Mouse (Mus musculus) kidney, postnatal 0 days (tissue): ENCODE results near the gene Tnfsf4. TPM values are rescaled to one million over a fixed set of nuclear protein-coding genes. Genes with fewer than 3 reads are reported as not detected.

Experiments used
- ATAC-seq: fragments of 200-750 bp; cut with Nextera tagmentation; replicated peaks from 2 replicates; pipeline ENCODE4 v1.8.0; 2017; ENCODE audit warnings: low read depth, moderate number of reproducible peaks, moderate TSS enrichment, moderate library complexity; ENCODE audit not compliant: low FRiP score
- DNase-seq: peaks from one replicate; pipeline ENCODE4 v3.0.0-alpha.2; 2016; ENCODE audit warnings: low spot score
- H3K27ac ChIP-seq: fragments of 300-500 bp; sonication (generic); 2 replicates; pipeline ENCODE4 v1.5.1; 2014; ENCODE audit warnings: mild to moderate bottlenecking
- H3K27me3 ChIP-seq: fragments of 300-500 bp; sonication (generic); 2 replicates; pipeline ENCODE4 v1.6.1; 2014; ENCODE audit warnings: low read length, mixed read lengths; ENCODE audit not compliant: insufficient read depth
- H3K36me3 ChIP-seq: fragments of 300-500 bp; sonication (generic); 2 replicates; pipeline ENCODE4 v1.6.1; 2014; ENCODE audit warnings: low read length, mixed read lengths; ENCODE audit not compliant: insufficient read depth
- H3K4me1 ChIP-seq: fragments of 300-500 bp; sonication (generic); replicated peaks from 2 replicates; pipeline ENCODE4 v1.6.1; 2014; ENCODE audit warnings: antibody characterized with exemption, low read length, mixed read lengths; ENCODE audit not compliant: insufficient read depth
- H3K4me2 ChIP-seq: fragments of 300-500 bp; sonication (generic); 2 replicates; pipeline ENCODE4 v1.6.1; 2014; ENCODE audit warnings: mild to moderate bottlenecking, low read length, moderate library complexity, mixed read lengths
- H3K4me3 ChIP-seq: fragments of 300-500 bp; sonication (generic); replicated peaks from 2 replicates; pipeline ENCODE4 v1.5.1; 2014; ENCODE audit warnings: low read depth, low read length
- H3K9ac ChIP-seq: fragments of 300-500 bp; sonication (generic); 2 replicates; pipeline ENCODE4 v1.6.1; 2014; ENCODE audit warnings: low read depth, low read length
- H3K9me3 ChIP-seq: fragments of 300-500 bp; sonication (generic); replicated peaks from 2 replicates; pipeline ENCODE4 v1.6.1; 2016; ENCODE audit warnings: low read length, inconsistent platforms, mixed read lengths
- CTCF ChIP-seq: IDR thresholded peaks from 2 replicates; pipeline ENCODE4 v1.5.1; 2016; ENCODE audit warnings: antibody characterized with exemption, low read depth, mild to moderate bottlenecking, moderate library complexity
- WGBS: fragments of 180-500 bp; shearing (Covaris S2); extraction: QIAGEN DNeasy Blood & Tissue Kit; methylation state at CpG from one replicate; pipeline ENCODE4 v1.1.7; 2014; 5-methylcytosine and 5-hydroxymethylcytosine counted together
- polyA plus RNA-seq: library from polyadenylated mRNA; unstranded; fragments of >200 nt; fragmentation: Nextera tagmentation; extraction: Ambion mirVana; gene quantifications from 2 replicates; pipeline ENCODE4 v1.2.1, GENCODE M21; 2015

Tnfsf4 gene
- polyA plus RNA-seq, 1 experiment from 2014 or later = 0.05 TPM

- Histone ChIP-seq H3K36me3 (no peaks in the 10 kb centered on the region), H3K4me3 (no peak overlapping the region), H3K27me3 (no peaks in the 10 kb centered on the region), H3K9ac (no peak overlapping the region), H3K27ac (no peak overlapping the region), H3K4me1 (0 out of 2 replicates have a peak, but pooled peaks cover 9% of the 10 kb centered on the region), H3K4me2 (peak overlapping the region; percentile 11; the same call in 1 of the 2 replicates), H3K9me3 (no peaks in the 10 kb centered on the region)
- ATAC-seq = no peak
- 22% methylated on average over 11 of the region's 11 CpGs for WGBS
- DNase-seq = peak; percentile 22
- no peak for TF ChIP-seq CTCF
Measured at GRCm38 (mm10) chr1:161379685-161380424, 15.4 kb upstream of the Tnfsf4 start.

GRCm38 (mm10) chr1:161380425-161380780 is 14.8 kb upstream of the Tnfsf4 start:
- no peak overlapping the region for H3K4me3 ChIP-seq
- H3K9ac ChIP-seq = no peak overlapping the region
- no peaks in the 10 kb centered on the region for H3K9me3 ChIP-seq
- no peaks in the 10 kb centered on the region for H3K36me3 ChIP-seq
- TF ChIP-seq CTCF = no peak
- 0 out of 2 replicates have a peak, but pooled peaks cover 9% of the 10 kb centered on the region for H3K4me1 ChIP-seq
- peak overlapping the region; percentile 11; the same call in 1 of the 2 replicates for H3K4me2 ChIP-seq
- H3K27ac ChIP-seq = no peak overlapping the region
- 33% methylated on average over 5 of the region's 5 CpGs for whole genome bisulfite sequencing
- no peaks in the 10 kb centered on the region for H3K27me3 ChIP-seq
- no peak for ATAC-seq
- peak; percentile 35 for DNase-seq

DNA sequence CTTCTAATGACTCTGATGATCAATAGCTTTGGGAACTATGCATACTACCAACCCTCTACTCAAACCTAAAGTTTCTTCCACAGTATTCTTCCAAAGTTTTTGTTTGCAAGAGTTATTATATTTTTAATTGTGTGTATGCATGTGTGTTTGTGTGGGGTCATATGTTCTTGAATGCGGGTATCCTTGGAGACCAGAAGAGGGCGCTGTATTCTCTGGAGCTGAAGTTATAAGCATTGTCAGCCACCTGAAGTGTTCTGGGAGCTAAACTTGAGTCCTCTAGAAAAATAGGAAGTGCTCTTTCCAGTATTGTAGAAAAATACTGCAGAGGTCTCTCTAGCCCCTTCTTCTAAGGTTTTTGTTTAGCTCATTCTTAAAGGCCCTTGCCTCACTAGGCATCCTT is 5.1 kb upstream of the Tnfsf4 start:
- WGBS = 65% methylated on average over 2 of the region's 2 CpGs
- no peak for ATAC-seq
- Histone ChIP-seq H3K9ac (no peak overlapping the region), H3K4me2 (no peak overlapping the region), H3K4me1 (no peaks in the 10 kb centered on the region), H3K4me3 (no peak overlapping the region), H3K27ac (no peak overlapping the region), H3K36me3 (no peaks in the 10 kb centered on the region), H3K9me3 (no peaks in the 10 kb centered on the region), H3K27me3 (no peaks in the 10 kb centered on the region)
- TF ChIP-seq CTCF = peak; percentile 16; the same call in 1 of the 2 replicates
- no peak for DNase-seq

GRCm38 (mm10) chr1:161392906-161393305 is 2.3 kb upstream of the Tnfsf4 start:
- no peak overlapping the region for H3K27ac ChIP-seq
- H3K36me3 ChIP-seq = no peaks in the 10 kb centered on the region
- ATAC-seq = no peak
- no peak for DNase-seq
- H3K27me3 ChIP-seq = no peaks in the 10 kb centered on the region
- H3K4me1 ChIP-seq = no peaks in the 10 kb centered on the region
- no peak overlapping the region for H3K9ac ChIP-seq
- H3K9me3 ChIP-seq = no peaks in the 10 kb centered on the region
- no peak for TF ChIP-seq CTCF
- WGBS = 67% methylated on average over 10 of the region's 10 CpGs
- H3K4me2 ChIP-seq = no peak overlapping the region
- H3K4me3 ChIP-seq = no peak overlapping the region

GRCm38 (mm10) chr1:161395610-161396009 is 401 bp downstream of the Tnfsf4 start:
- peak; percentile 28; the same call in 1 of the 2 replicates for TF ChIP-seq CTCF
- Histone ChIP-seq H3K4me1 (no peaks in the 10 kb centered on the region), H3K36me3 (no peaks in the 10 kb centered on the region), H3K4me3 (no peak overlapping the region), H3K9me3 (no peaks in the 10 kb centered on the region), H3K4me2 (no peak overlapping the region), H3K9ac (no peak overlapping the region), H3K27me3 (no peaks in the 10 kb centered on the region), H3K27ac (no peak overlapping the region)
- WGBS = 34% methylated on average over 5 of the region's 5 CpGs
- DNase-seq (peak; percentile 15), ATAC-seq (no peak)

DNA sequence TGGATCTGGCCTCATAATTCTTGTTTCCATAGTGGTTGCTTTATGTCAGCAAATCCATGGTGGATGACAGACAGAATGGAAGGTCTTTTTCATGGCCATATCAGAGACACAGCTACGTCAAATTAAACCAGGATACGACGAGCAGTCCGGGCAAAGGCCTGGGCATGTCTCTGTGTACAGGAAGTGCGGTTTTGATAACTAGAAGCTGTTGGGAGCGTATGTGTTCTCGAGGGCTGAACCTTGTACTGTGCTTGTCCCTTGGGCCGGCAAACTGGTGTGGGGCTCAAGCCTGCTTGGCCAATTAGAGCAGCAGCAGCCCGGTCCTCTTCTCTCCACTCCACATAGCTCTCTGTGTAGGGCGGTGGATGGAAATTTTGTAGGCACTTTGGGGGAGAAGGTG is 1.1 kb downstream of the Tnfsf4 start:
- TF ChIP-seq CTCF = no peak
- Histone ChIP-seq H3K4me2 (no peak overlapping the region), H3K27me3 (no peaks in the 10 kb centered on the region), H3K4me3 (no peak overlapping the region), H3K9ac (no peak overlapping the region), H3K27ac (no peak overlapping the region), H3K36me3 (no peaks in the 10 kb centered on the region), H3K4me1 (no peaks in the 10 kb centered on the region), H3K9me3 (no peaks in the 10 kb centered on the region)
- WGBS = 73% methylated on average over 10 of the region's 10 CpGs
- DNase-seq = no peak
- no peak for ATAC-seq

GRCm38 (mm10) chr1:161400126-161400525 is 4.9 kb downstream of the Tnfsf4 start:
- Histone ChIP-seq H3K9me3 (0 out of 2 replicates have a peak, but pooled peaks cover 4% of the 10 kb centered on the region), H3K4me1 (no peaks in the 10 kb centered on the region), H3K4me3 (no peak overlapping the region), H3K27ac (no peak overlapping the region), H3K27me3 (no peaks in the 10 kb centered on the region), H3K4me2 (no peak overlapping the region), H3K9ac (no peak overlapping the region), H3K36me3 (no peaks in the 10 kb centered on the region)
- TF ChIP-seq CTCF = peak; percentile 91
- DNase-seq = peak; percentile 84
- no peak for ATAC-seq
- 15% methylated on average over 6 of the region's 6 CpGs for WGBS
